Mouse (Mus musculus) T-helper 17 cell (primary cell): ENCODE measurements around the gene Ppfia1.

Experiments
- in situ Hi-C, 2 experiments: fragments of 300-600 bp; cut with MboI, MseI; formaldehyde crosslinking; loops; 1 replicate in 1 of 2; 2 replicates in 1 of 2; pipeline ENCODE4 v1.15.1; 2025; ENCODE audit warnings: high pct_unique_total_duplicates in 2 of 2

The Ppfia1 gene

DNA sequence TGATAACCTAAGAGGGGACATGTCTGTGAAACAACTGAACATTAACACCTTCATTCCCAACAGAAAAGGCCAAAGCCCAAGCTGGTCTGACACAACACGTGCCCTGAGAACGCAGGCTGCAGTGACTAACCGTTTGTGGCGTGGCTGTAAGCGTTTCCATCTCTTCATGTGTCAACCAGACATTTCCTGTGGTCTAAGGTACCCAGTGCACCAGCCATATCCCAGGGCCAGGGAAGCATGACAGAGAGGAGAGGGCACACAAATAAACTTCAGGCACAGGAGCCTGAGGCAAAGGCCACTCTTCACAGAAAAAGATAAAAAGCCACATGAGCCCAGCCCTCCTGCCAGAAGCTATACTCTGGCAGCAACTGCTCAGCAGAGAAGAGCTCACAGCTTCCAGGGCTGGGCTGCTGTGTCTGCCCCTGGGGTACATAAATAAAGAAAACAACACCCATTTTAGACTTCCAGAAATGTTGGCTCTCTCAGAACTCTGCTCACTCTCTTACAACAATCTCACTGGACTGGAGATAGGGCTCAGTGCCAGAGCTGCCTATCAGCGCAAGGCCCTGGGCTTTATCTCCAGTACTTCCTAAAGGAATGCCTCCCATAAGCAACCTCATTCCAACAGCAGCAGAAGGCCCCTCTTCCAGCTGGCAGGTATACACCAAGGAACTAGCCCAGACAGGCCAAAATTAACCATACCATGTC, 64.3 kb downstream of the Ppfia1 start:
- in situ Hi-C loops, result no loop called here

- in situ Hi-C loops, result no loop called here
These were observed 73.2 kb downstream of the Ppfia1 start for GRCm38 (mm10) chr7:144480314-144480713.

- in situ Hi-C loops, result no loop called here
These were observed 74.0 kb downstream of the Ppfia1 start for GRCm38 (mm10) chr7:144479569-144479968.

DNA sequence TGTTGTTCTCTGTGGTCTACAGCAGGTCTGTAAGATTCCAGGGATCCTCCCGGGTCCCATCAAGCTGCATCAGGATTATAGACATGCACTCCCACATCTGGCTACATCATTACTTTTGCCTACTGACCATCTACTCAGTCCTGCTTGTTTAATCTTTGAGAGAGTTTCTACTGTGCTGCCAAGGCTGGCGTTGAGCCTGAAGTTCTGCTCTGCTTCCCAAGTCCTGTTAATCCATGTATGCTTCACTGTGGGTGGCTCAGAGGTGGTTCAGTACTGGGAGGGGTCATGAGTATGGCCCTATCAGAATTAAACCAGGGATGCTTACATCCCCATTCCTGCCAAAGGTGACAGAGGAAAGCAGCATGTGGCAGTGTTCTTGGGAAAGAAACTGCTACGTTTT, 77.8 kb downstream of the Ppfia1 start:
- in situ Hi-C loops, result no loop called here

DNA sequence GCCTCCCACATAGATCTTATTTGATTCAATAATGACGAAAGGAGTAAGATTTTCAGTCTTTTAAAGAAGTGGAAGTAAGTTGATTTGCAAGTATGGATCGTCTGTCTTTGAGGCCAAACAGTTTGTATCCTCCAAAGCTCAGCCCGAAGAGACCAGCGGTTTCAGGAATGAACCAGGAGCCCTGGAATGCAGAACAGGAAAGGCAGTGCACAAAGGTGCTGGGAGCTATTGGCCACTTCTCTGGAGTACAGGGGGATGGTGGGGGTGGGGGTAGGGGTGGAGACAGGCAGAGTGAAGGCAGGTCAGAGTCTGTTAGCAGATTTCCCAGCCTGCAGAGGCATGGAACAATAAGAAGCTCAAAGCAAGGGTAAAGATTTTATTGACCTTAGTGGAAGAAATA, 80.0 kb downstream of the Ppfia1 start:
- in situ Hi-C loops, result no loop called here

DNA sequence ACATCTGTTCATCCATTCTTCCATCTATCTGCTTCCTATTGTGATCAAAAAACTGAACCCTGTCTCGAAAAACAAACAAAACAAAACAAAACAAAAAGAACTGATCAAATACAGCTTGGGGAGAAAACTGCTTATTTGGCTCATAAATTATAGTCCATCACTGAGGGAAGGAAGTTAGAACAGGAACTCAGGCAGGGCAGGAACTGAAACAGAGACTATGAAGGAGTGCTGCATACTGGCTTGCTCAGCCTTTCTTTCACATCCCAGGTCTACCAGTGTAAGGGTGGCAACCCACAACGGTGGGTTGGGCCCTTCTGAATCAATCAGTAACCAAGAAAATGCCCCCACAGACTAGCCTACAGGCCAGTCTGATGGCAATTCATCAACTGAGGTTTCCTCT, 82.4 kb downstream of the Ppfia1 start:
- in situ Hi-C loops, result no loop called here

DNA sequence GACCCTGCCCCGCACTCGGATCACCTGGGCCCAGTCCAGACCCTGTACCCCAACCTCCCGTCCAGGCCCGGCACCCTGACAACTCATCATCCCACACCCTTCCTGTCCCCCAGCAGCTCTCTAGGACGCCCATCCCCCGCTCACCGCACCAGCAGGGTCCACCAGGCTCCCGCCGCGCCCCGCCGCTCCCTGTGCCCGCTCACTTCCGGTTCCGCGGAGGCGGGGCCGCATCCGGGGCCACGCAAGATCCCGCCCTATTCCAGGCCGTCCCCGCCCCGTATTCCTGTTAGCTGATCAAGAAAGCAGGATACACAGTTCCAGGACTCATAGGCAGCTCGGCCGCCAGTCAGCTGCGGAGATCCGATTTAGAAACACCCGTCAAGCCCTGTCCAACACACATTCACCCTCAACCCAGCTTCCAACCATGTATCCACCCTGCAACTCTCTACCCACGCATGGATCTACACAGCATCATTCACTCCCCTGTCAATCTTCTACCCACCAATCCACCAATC, 82.9 kb downstream of the Ppfia1 start, which contains the start of gene Cttn:
Gene Cttn, minus strand, starts transcription at position 465 of the 515 bp plus-strand sequence.
- in situ Hi-C loops, result no loop called here

- in situ Hi-C loops, result no loop called here
These were observed 83.5 kb downstream of the Ppfia1 start for GRCm38 (mm10) chr7:144469908-144470544.

- in situ Hi-C loops, result no loop called here
These were observed 84.3 kb downstream of the Ppfia1 start for GRCm38 (mm10) chr7:144469181-144469641.

DNA sequence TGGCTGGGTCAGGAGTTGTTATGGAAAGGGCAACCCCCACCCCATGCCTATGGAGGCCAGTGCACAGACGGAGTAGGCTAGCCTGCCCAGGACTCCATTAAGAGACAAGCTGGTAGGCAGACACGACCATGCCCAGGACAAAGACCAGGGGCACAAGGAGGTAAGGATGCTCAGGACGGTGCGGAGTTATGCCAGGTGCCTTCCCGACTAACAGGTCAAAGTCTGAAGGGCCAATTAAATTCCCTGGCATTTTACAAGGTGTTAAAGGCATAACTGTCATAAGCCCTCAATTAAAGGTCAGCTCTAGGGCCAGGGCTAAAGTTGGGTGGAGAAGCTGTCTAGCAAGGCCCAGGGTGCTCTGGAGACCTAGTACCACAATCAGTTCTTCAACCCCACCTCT, 84.8 kb downstream of the Ppfia1 start:
- in situ Hi-C loops, result no loop called here

- in situ Hi-C loops, result no loop called here
These were observed 91.0 kb downstream of the Ppfia1 start for GRCm38 (mm10) chr7:144462577-144462976.

GRCm38 (mm10) chr7:144461246-144461902, 92.2 kb downstream of the Ppfia1 start:
- in situ Hi-C loops, result no loop called here

- in situ Hi-C loops, result no loop called here
These were observed 94.6 kb downstream of the Ppfia1 start for GRCm38 (mm10) chr7:144458881-144459280.

GRCm38 (mm10) chr7:144450661-144451060, 102.9 kb downstream of the Ppfia1 start:
- in situ Hi-C loops, result no loop called here

DNA sequence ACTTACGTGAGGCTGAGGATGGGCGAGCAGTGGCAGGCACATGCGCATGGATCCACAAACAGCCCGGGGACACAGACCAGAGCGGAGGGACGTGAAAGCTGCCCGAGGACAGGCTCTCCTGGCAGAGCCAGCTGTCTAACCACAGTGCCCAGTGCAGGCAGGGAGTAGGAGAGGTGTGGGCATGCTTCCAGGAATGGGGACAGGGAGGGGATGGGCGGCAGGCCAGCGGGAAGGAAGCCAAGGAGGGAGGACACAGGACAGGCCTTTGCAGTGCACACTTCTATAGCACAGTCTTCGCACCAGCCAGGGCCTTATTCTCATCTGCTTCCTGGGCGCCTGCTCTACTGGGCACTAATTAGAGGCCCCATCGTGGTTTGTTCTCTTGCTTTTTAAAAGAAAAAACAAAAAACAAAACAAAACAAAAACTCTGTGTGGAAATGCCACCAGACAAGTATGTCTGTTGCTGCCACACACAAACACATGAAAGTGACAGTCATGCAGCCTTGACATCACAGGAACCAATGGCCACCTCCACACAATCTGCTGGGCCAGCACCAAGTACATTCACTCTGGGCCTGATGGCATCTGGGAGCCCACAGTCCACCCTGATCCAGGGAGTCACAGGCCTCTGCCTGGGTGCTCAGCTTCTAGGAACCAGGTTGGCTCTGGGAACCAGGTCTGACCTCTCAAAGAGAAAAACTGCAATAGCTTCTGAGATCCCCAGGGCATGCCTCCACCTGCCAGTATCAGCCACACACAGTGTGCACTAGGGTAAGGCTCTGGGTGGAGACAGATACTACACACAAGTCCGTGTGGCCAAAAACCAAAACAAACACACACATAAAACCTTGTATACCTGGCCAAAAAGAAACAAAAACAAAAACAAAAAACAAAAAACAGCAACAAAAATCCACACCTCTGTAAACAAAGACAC, 103.6 kb downstream of the Ppfia1 start:
- in situ Hi-C loops, result no loop called here

- in situ Hi-C loops, result no loop called here
These were observed 105.3 kb downstream of the Ppfia1 start for GRCm38 (mm10) chr7:144448186-144448585.

- in situ Hi-C loops, result no loop called here
These were observed 106.4 kb downstream of the Ppfia1 start for GRCm38 (mm10) chr7:144447146-144447545.

GRCm38 (mm10) chr7:144444788-144445187, 108.7 kb downstream of the Ppfia1 start:
- in situ Hi-C loops, result no loop called here

DNA sequence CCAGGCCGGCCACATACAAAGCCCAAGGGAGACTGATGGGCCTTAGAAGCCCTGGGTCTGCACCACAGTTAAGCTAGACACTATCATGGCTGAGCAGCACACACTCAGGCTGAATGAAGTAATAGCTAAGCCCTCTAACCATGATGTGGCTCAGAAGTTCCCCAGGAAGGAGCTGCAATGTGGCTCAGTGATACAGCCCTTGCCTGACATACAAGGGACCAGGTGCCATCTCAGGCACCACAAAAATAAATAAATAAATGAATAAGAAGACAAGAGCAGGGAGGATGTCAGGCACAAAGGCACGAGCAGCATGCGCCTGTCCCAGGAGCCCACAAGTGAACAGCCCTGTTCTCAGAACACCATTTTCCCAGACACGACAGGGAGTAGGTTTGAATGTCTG, 111.6 kb downstream of the Ppfia1 start:
- in situ Hi-C loops, result no loop called here

DNA sequence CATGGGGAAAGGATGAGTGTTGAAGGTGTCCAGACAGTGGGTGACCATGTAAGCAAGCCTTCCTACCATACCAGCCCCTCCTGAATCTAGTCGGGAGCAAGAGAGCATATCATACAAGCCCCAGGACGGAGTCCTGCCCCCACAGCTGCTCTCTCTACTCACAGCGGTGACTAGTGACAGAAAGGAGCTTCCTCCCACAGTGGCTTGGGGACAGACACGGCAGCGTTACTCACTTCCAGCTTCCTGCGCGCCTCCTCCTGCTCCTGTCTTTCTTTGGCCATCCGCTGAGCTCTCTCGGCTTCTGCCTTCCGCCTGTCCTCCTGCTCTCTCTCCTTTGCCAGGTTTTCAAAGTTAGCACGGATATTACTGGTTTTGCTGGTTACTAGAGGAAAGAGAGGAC, 112.1 kb downstream of the Ppfia1 start:
- in situ Hi-C loops, result no loop called here

DNA sequence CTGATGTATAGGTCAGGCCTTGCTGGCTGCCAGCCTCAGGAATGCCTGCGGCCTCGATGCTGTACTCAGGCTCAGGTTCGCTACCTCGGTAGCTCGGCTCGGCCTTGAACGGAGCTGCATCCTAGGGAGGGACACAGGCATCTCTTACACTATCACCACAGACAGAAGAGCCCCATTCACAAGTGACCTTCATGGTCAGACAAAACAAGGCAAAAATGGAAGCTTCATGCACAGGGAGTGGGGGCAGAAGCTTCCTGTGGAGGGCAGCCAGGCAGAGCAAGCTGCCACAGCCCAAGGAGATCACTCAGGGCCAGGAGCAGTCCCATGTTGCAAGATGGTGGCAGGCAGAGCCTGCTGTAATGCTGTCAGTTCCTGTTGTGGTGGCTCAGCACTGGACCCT, 114.7 kb downstream of the Ppfia1 start:
- in situ Hi-C loops, result no loop called here
